In genomic region chr1:184606541-184606940, GRCm38 (mm10) we compare ENCODE assay signal across 23 mouse cellular contexts.
"Had no signal": no experiment of that assay in that cellular context is flagged by ENCODE, and none has a peak within 500 bp of the region (broad histone marks: within the 10 kb centered on the region; RNA-seq: fewer than 3 reads in every experiment).

No protein-coding gene starts in this region.

- H3K27me3 ChIP-seq: midbrain, embryonic 12.5 days; midbrain, embryonic 15.5 days; neural tube, embryonic 12.5 days; neural tube, embryonic 15.5 days had no signal

- H3K4me1 ChIP-seq: midbrain, embryonic 12.5 days had no signal

- DNase-seq: kidney, adult 11 months; kidney, adult 9 months; kidney, postnatal 25 days; layer of hippocampus, adult 9-11 months; liver; liver, postnatal 0 days; right cerebral cortex, adult 18-20 months; right cerebral cortex, postnatal 14 days; right cerebral cortex, postnatal 4 days; thymus, adult 2 months; thymus, postnatal 14 days; thymus, postnatal 4 days had no signal

- H3K36me3 ChIP-seq: limb, embryonic 10.5 days; limb, embryonic 13.5 days; midbrain, embryonic 12.5 days; midbrain, embryonic 15.5 days; neural tube, embryonic 12.5 days; neural tube, embryonic 15.5 days had no signal

- H3K4me3 ChIP-seq: layer of hippocampus, adult 2 months; limb, embryonic 10.5 days; limb, embryonic 13.5 days; midbrain, embryonic 12.5 days; midbrain, embryonic 15.5 days; neural tube, embryonic 12.5 days; neural tube, embryonic 15.5 days had no signal

- H3K4me2 ChIP-seq: limb, embryonic 13.5 days; midbrain, embryonic 12.5 days; midbrain, embryonic 15.5 days; neural tube, embryonic 12.5 days; neural tube, embryonic 15.5 days had no signal

- H3K9me3 ChIP-seq: limb, embryonic 10.5 days; limb, embryonic 13.5 days; midbrain, embryonic 12.5 days; midbrain, embryonic 15.5 days; neural tube, embryonic 12.5 days; neural tube, embryonic 15.5 days had no signal

- ATAC-seq: liver, postnatal 0 days; midbrain, embryonic 15.5 days had no signal

- H3K27ac ChIP-seq: kidney, postnatal 0 days; layer of hippocampus, adult 2 months; limb, embryonic 10.5 days; limb, embryonic 13.5 days; liver, embryonic 14.5 days; macrophage; midbrain, embryonic 12.5 days; midbrain, embryonic 15.5 days; neural tube, embryonic 12.5 days; neural tube, embryonic 15.5 days; stomach, postnatal 0 days had no signal

- H3K9ac ChIP-seq: limb, embryonic 13.5 days; liver, embryonic 14.5 days; liver, postnatal 0 days; midbrain, embryonic 12.5 days; midbrain, embryonic 15.5 days; neural tube, embryonic 12.5 days; neural tube, embryonic 15.5 days had no signal
